Mouse (Mus musculus) stomach, postnatal 0 days (tissue): ENCODE data around the gene Ccdc92. TPM values are rescaled to one million over a fixed set of nuclear protein-coding genes. Genes with fewer than 3 reads are reported as not detected.

Experiments used
- ATAC-seq: fragments of 200-750 bp; cut with Nextera tagmentation; 2 replicates; pipeline ENCODE4 v1.8.0; 2017; ENCODE audit not compliant: low FRiP score, low TSS enrichment
- DNase-seq: peaks from one replicate; pipeline ENCODE4 v3.0.0-alpha.2; 2016; ENCODE audit warnings: low spot score
- H3K27ac ChIP-seq: fragments of 300-500 bp; sonication (generic); replicated peaks from 2 replicates; pipeline ENCODE4 v1.5.1; 2014; ENCODE audit warnings: mild to moderate bottlenecking, control low read depth
- H3K27me3 ChIP-seq: fragments of 300-500 bp; sonication (generic); 2 replicates; pipeline ENCODE4 v1.6.1; 2014; ENCODE audit warnings: low read length; ENCODE audit not compliant: control insufficient read depth, insufficient read depth
- H3K36me3 ChIP-seq: fragments of 300-500 bp; sonication (generic); 2 replicates; pipeline ENCODE4 v1.6.1; 2014; ENCODE audit warnings: low read length, mixed read lengths; ENCODE audit not compliant: control insufficient read depth, insufficient read depth
- H3K4me1 ChIP-seq: fragments of 300-500 bp; sonication (generic); replicated peaks from 2 replicates; pipeline ENCODE4 v1.6.1; 2014; ENCODE audit warnings: antibody characterized with exemption; ENCODE audit not compliant: control insufficient read depth, insufficient read depth
- H3K4me2 ChIP-seq: fragments of 300-500 bp; sonication (generic); replicated peaks from 2 replicates; pipeline ENCODE4 v1.6.1; 2014; ENCODE audit warnings: low read depth, mild to moderate bottlenecking, control low read depth, moderate library complexity
- H3K4me3 ChIP-seq: fragments of 300-500 bp; sonication (generic); 2 replicates; pipeline ENCODE4 v1.5.1; 2014; ENCODE audit warnings: low read depth, low read length, control low read depth
- H3K9ac ChIP-seq: fragments of 300-500 bp; sonication (generic); 2 replicates; pipeline ENCODE4 v1.6.1; 2014; ENCODE audit warnings: mild to moderate bottlenecking, low read length, control low read depth, mixed read lengths
- H3K9me3 ChIP-seq: fragments of 300-500 bp; sonication (generic); 2 replicates; pipeline ENCODE4 v1.6.1; 2016; ENCODE audit warnings: low read length; ENCODE audit not compliant: control insufficient read depth
- CTCF ChIP-seq: IDR thresholded peaks from 2 replicates; pipeline ENCODE4 v1.5.1; 2016; ENCODE audit warnings: antibody characterized with exemption, low read depth, mild to moderate bottlenecking, moderate library complexity
- EP300 ChIP-seq: optimal IDR thresholded peaks from 2 replicates; pipeline ENCODE3; 2016; ENCODE audit warnings: antibody characterized with exemption
- WGBS: fragments of 180-500 bp; shearing (Covaris S2); extraction: QIAGEN DNeasy Blood & Tissue Kit; methylation state at CpG from one replicate; pipeline ENCODE4 v1.1.7; 2014; 5-methylcytosine and 5-hydroxymethylcytosine counted together
- polyA plus RNA-seq: library from polyadenylated mRNA; unstranded; fragments of >200 nt; fragmentation: Nextera tagmentation; extraction: Ambion mirVana; gene quantifications from 2 replicates; pipeline ENCODE4 v1.2.1, GENCODE M21; 2015

The Ccdc92 gene
- polyA plus RNA-seq, 1 experiment from 2014 or later, result 4.1 TPM

DNA sequence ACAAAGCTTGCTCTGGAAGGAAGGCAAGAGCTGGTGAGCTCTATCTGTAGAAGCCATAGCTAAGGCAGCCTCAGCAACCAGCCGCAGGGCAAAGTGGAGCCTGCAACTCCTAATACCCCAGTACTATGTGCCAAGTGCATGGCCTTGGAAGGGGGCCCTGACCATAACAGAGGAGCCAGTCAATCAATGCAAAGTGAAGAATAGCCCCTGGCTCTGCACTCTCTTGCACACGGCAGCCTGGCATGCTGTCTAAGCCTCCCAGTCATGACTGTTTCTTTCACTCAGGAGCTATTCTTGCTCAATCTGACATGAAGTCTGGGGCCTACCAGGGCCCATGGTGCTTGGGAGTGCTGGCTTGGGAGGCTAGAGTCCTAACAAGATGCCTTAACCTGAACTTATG, 21.6 kb downstream of the Ccdc92 start:
- 66% methylated on average over 2 of the region's 2 CpGs for WGBS

DNA sequence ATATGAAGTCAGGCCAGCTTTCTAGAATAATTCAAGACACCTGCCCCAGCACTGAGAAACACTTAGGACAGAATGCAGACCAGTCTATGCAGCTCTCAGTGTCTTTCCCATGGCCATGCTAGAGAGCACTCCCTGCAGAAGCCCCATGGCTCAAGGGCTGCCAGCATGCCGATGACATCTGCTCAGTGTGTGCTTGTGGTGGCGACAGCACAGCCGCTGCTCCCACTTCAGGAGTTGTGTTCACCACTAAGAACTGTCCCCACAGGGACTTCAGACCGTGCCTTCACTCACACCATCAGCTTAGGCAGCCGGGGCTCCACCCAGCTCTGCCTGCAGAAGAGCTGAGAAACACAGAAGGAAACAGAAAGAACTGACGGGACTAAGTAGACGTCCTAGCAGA, 22.0 kb downstream of the Ccdc92 start:
- TF ChIP-seq EP300 (no peak), CTCF (no peak)
- H3K27ac ChIP-seq, result no peak overlapping the region
- H3K9ac ChIP-seq, result no peak overlapping the region
- WGBS, result 67% methylated on average over 7 of the region's 7 CpGs
- H3K27me3 ChIP-seq, result no peaks in the 10 kb centered on the region
- DNase-seq (no peak), ATAC-seq (no peak)
- no peaks in the 10 kb centered on the region for H3K9me3 ChIP-seq
- H3K4me3 ChIP-seq, result no peak overlapping the region
- H3K4me2 ChIP-seq, result no peak overlapping the region
- H3K36me3 ChIP-seq, result no peaks in the 10 kb centered on the region
- no peaks in the 10 kb centered on the region for H3K4me1 ChIP-seq

More for the DNA sequence above, 21.6 kb downstream of the Ccdc92 start:
- Histone ChIP-seq H3K4me1 (no peaks in the 10 kb centered on the region), H3K9me3 (no peaks in the 10 kb centered on the region), H3K9ac (no peak overlapping the region), H3K36me3 (no peaks in the 10 kb centered on the region), H3K4me2 (no peak overlapping the region), H3K27ac (no peak overlapping the region), H3K4me3 (no peak overlapping the region), H3K27me3 (no peaks in the 10 kb centered on the region)
- TF ChIP-seq EP300, result no peak
- TF ChIP-seq CTCF, result no peak
- ATAC-seq (no peak), DNase-seq (no peak)

DNA sequence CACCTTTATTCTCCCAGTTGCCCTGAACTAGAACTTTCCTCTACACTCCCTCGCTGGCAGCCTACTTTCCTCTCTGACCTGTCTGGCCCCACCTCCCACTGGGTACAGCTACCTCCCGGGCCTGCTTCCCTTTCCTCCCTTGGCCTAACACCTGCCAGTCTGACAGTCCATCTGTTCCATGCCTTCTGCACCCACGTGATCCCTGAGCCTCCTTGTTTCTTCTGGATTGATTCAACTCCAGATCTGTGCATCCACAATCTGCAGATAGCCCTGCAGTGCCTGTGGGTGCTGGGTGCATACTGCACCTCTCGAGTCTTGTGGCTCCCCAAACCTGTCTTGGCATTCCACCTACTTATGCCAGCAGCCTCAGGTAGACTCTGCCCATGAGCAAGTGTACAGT, 25.6 kb downstream of the Ccdc92 start:
- H3K4me2 ChIP-seq, result no peak overlapping the region
- H3K36me3 ChIP-seq, result no peaks in the 10 kb centered on the region
- no peaks in the 10 kb centered on the region for H3K27me3 ChIP-seq
- no peaks in the 10 kb centered on the region for H3K9me3 ChIP-seq
- TF ChIP-seq EP300 (no peak), CTCF (no peak)
- H3K4me1 ChIP-seq, result no peaks in the 10 kb centered on the region
- H3K4me3 ChIP-seq, result no peak overlapping the region
- no peak overlapping the region for H3K27ac ChIP-seq
- 67% methylated on average over 4 of the region's 4 CpGs for WGBS
- ATAC-seq (no peak), DNase-seq (no peak)
- H3K9ac ChIP-seq, result no peak overlapping the region

- no peak for ATAC-seq
- Histone ChIP-seq H3K4me3 (no peak overlapping the region), H3K36me3 (no peaks in the 10 kb centered on the region), H3K27me3 (no peaks in the 10 kb centered on the region), H3K9ac (no peak overlapping the region), H3K9me3 (no peaks in the 10 kb centered on the region), H3K27ac (no peak overlapping the region), H3K4me1 (no peaks in the 10 kb centered on the region), H3K4me2 (no peak overlapping the region)
- no peak for TF ChIP-seq CTCF
- TF ChIP-seq EP300, result no peak
- DNase-seq, result no peak
- 85% methylated on average over 10 of the region's 10 CpGs for WGBS
These were observed 26.1 kb downstream of the Ccdc92 start for GRCm38 (mm10) chr5:124836075-124836474.

GRCm38 (mm10) chr5:124835218-124835617, 27.0 kb downstream of the Ccdc92 start:
- no peaks in the 10 kb centered on the region for H3K27me3 ChIP-seq
- H3K4me1 ChIP-seq, result no peaks in the 10 kb centered on the region
- H3K9me3 ChIP-seq, result no peaks in the 10 kb centered on the region
- WGBS, result 96% methylated on average over 15 of the region's 15 CpGs
- no peaks in the 10 kb centered on the region for H3K36me3 ChIP-seq
- no peak overlapping the region for H3K9ac ChIP-seq
- no peak overlapping the region for H3K4me3 ChIP-seq
- TF ChIP-seq CTCF (no peak), EP300 (no peak)
- no peak for DNase-seq
- H3K27ac ChIP-seq, result no peak overlapping the region
- no peak for ATAC-seq
- H3K4me2 ChIP-seq, result no peak overlapping the region

- Histone ChIP-seq H3K4me1 (no peaks in the 10 kb centered on the region), H3K9ac (no peak overlapping the region), H3K9me3 (no peaks in the 10 kb centered on the region), H3K27ac (no peak overlapping the region), H3K36me3 (no peaks in the 10 kb centered on the region), H3K4me3 (no peak overlapping the region), H3K27me3 (no peaks in the 10 kb centered on the region), H3K4me2 (no peak overlapping the region)
- TF ChIP-seq CTCF (no peak), EP300 (no peak)
- ATAC-seq (no peak), DNase-seq (no peak)
- 89% methylated on average over 12 of the region's 12 CpGs for WGBS
These were observed 31.9 kb downstream of the Ccdc92 start for GRCm38 (mm10) chr5:124830331-124830730.
